Mouse (Mus musculus) thymus, postnatal 25 days (tissue): ENCODE data around the gene Spag9.
"Not testable (repeated sequence)": the region's sequence is repeated elsewhere in the genome, so short reads cannot be mapped to it uniquely, and the experiment has no call there.

Experiments used
- DNase-seq: peaks from one replicate; pipeline ENCODE4 v3.0.0; 2022

Gene Spag9

DNA sequence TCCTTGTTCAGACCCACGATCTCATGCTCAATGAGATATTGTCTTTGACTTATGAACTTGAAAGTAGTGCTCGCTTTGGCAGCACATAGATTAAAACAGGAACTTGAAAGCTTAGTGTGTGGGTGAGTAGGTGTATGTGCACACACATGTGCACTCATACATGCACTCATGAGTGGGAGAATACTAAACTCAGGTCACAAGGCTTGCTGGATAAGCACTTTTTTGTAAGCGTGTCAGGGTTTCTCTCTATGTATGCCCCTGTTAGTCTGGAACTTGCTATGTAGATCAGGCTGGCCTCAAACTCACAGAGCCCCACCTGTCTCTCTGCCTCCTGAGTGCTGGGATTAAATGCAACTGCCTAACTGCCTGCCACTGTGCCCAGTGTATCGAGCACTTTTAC lies 8.9 kb upstream of the Spag9 start:
- DNase-seq = no peak

DNA sequence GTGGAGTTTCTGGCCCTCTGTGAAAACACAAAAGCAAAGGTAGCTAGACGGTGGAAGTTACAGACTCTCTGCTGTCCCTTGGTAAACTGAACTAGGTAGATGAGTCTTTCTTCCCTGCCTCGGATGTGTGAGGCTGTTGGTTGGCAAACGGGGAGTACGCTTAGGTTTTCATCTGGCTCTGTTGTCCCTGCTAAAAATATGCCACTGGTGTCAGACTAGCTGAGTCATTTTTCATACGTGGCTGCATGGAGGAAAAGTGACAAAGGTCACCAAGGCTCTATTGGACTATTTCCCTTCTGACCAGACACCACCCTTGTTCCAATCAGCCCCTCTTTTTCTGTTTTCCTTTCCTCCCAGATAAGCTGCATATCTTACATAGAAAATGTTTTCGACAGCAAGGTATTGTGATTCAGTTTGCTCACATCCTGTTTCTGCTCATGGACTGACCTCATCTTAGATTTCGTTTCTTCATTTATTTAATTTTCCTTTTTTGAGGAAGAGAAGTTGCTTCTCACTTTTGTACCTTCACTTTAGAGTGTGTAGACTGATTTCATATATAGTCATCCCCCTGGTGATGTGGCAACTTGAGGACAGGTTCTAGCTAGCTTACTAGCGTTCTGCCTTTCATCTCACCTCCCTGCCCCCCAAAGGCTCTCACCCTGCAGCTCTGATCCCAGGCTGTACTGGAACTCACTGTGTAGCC lies 8.1 kb upstream of the Spag9 start:
- no peak for DNase-seq

- DNase-seq = no peak
Measured at GRCm38 (mm10) chr11:93988328-93989062, 7.4 kb upstream of the Spag9 start.

DNA sequence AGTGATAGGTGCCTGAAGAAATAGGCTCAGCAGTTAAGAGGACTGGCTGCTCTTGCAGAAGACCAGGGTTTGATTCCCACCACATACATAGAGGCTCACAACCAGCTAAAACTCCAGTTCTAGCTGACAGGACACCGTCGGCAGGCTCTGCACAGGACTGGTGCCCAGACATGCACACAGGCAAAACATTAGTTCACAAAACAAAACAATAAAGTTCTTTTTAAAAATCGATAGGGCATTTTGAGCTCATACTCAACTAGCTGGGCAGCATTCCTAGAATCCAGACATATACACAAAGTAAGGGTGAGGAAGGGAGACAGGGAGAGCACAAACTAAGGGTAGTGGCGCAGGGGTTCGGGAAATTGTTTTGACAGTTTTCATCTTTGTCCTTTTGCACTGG lies 1.4 kb upstream of the Spag9 start:
- peak; percentile 3 for DNase-seq

- peak; percentile 72 for DNase-seq
Measured at GRCm38 (mm10) chr11:93995111-93995719, 676 bp upstream of the Spag9 start.

DNA sequence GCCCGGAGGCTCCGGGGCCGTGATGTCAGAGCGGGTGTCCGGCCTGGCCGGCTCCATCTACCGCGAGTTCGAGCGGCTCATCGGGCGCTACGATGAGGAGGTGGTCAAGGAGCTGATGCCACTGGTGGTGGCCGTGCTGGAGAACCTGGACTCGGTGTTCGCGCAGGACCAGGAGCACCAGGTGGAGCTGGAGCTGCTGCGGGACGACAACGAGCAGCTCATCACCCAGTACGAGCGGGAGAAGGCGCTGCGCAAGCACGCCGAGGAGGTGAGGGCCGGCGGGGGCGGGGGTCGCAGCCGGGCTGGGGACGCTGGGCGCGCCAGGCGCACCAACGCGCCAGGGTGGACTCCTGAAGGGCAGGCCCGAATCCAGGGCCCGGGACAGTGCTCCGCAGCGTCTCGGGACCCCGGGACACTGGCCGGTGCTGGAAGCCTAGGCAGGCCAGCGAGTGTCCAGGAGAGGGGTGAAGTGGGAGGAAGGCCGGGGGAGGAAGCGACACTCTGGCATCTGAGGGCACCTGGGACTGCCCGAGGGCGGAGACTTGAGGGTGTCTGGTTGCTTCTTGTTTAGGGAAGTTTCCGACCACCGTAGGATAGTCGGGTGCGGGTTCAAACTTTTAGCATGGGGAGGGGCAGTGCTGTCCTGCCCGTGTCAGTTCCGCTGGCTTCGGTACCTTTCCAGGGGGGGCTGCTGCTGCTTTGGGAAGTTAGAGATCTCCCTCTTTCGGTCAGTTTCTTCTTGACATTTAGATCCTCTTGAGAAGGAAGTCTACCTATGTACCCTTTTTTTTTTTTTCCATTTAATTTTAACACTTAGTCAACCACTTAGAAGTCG lies 632 bp downstream of the Spag9 start:
- peak; percentile 58 for DNase-seq

GRCm38 (mm10) chr11:93997141-93997775 lies 1.4 kb downstream of the Spag9 start:
- peak; percentile 12 for DNase-seq

DNA sequence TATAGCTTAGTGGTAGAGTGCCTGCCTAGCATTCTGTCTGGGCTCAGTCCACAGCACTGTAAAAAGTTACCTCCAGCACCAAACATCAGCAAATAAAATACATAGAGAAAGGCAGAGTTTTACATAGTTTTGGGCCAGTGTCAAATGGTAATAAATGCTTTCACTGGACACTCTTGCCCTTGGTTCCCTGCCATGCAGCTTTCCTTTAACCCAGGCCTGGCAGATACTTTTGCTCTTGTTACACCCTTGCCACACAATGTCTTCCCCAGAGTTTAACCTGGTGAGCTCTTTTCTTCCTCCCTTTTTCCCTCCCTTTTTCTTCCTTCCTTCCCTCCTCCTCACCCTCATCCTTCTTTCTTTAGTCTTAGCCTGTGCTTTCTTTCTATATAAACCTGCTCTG lies 3.4 kb downstream of the Spag9 start:
- no peak for DNase-seq

DNA sequence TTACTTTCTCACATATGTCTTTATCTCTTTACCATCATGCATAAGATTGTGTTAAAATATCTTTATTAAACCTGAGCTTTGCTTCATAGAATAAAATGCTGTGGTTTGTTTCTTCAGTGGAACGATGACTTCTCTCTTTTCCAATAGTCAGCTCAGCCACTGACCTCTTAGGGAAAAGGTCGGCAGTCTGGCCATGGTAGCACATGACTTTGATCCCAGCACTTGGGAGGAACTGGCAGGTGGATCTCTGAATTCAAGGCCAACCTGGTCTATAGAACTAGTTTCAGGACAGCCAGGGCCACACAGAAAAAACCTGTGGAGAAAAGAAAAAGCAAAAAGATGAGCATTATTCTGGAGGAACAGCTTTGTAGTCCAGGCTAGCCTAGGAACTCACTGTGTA lies 7.5 kb downstream of the Spag9 start:
- no peak for DNase-seq

GRCm38 (mm10) chr11:94019091-94019490 lies 23.2 kb downstream of the Spag9 start:
- no peak for DNase-seq

DNA sequence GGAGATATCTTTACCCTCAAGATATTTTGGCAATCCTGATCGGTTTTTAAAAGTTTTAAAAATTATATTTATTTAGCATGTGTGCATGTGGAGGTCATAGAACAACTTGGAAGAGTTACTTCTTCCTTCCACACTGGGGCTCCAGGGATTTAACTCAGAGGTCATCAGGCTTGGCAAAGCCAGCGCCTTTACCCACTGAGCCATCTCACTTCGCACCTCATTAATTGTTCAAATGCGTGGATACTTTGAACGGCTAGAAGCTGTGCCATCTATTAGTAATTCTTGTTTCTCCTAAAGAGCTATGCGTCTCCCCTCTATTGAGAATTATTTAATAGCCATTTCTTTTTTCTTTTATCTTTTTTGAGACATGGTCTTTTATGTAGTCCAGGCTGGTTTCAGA lies 24.5 kb downstream of the Spag9 start:
- DNase-seq = no peak

- no peak for DNase-seq
Measured at GRCm38 (mm10) chr11:94026289-94026688, 30.4 kb downstream of the Spag9 start.

DNA sequence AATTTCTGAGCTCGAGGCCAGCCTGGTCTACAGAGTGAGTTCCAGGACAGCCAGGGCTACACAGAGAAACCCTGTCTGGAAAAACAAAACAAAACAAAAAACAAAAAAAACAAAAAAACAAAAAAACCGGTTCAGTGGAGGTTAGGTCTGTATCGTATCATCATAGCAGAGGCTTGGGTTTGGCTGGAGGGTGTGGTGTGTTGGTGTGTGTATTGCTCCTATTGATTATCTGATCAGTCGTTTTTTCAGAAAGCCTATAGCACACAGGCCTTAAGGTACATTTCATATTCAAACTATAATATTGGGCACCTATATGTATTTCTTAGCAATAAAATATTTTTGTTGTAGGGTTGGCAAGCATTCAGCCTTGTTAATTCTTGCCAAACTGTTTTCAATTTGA lies 36.2 kb downstream of the Spag9 start:
- no peak for DNase-seq

DNA sequence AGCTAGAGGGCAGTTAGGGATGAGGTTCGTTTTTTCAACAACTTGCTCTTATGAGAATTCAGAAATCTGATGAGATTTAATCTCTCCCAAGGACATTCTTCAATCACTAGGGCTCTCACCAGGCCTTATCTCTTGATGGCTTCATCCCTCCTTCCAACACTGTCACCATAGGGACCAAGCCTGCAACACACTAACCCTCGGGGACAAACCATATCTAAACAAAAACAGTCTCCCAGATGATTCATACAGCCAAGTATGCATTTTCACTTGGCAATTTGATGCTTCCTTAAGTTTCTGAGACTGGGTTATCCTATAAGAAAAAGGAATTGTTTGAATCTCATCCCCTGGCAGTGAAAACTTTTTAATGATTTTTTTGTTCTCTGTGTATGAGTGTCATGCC lies 37.1 kb downstream of the Spag9 start:
- DNase-seq = no peak

DNA sequence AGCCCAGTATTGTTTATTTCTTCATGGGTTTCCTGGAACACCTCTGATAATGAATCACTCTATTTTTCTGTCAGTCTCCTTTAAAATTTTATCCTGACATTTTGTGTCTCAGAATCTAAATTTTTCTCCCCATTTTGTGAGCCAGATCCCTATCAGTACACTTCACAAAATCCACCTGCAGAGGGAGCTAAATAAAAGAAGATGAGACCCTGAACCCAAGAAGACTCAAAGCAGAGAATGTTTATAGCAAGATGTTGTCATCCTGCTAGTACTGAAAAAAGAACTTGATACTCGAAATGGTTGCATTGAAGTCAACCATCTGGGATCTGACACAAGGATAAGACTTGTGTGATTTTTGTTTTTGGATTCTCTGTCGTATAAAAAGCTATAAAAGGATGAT lies 40.1 kb downstream of the Spag9 start:
- no peak for DNase-seq

DNA sequence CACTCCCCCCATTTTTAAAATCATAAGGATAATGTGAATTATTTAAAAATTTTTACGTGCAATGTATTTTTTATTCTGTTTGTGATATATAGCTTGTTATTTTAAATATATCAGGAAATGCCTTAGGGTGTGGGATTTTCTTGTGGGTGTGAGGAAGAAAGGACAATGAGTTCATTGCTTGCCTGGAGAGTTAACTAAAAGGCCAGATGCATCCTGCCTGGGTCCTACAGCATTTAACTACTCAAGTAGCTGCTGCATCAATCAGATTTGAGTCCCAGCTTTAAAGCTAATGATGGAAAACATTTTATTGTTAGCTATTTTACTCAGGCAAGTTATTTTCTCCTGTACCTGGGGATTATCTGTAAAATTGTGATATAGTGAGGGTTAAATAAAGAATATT lies 45.6 kb downstream of the Spag9 start:
- no peak for DNase-seq

- not testable (repeated sequence) for DNase-seq
Measured at GRCm38 (mm10) chr11:94042301-94042700, 46.4 kb downstream of the Spag9 start.

GRCm38 (mm10) chr11:94043998-94044985 lies 48.4 kb downstream of the Spag9 start:
- no peak for DNase-seq

GRCm38 (mm10) chr11:94045016-94045415 lies 49.1 kb downstream of the Spag9 start:
- no peak for DNase-seq

GRCm38 (mm10) chr11:94047288-94047687 lies 51.4 kb downstream of the Spag9 start:
- no peak for DNase-seq

DNA sequence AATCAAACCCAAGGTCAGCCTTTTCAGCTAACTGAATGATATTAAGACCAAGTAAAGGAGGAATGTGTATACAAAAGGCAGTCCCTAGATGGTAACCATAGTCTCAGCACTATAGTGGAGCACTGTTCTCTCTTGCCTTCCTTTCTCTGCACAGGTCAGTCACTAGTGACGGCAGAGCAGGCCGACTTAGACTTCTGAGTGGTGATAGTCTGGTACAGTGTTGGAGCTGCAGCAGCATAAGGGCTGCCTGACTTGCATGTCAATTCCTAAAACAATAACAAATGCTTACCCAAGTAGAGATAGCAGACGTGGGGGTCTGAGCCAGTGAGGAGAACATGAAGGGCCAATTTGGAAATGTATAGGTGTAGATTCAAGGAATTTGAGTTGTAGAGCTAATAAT lies 58.3 kb downstream of the Spag9 start:
- DNase-seq = no peak

- no peak for DNase-seq
Measured at GRCm38 (mm10) chr11:94054901-94055300, 59.0 kb downstream of the Spag9 start.
